Mouse (Mus musculus) spleen, postnatal 0 days (tissue): ENCODE data around the gene Gm15023. TPM values are rescaled to one million over a fixed set of nuclear protein-coding genes. Genes with fewer than 3 reads are reported as not detected.

Experiments
- polyA plus RNA-seq: library from polyadenylated mRNA; unstranded; fragments of >200 nt; fragmentation: Nextera tagmentation; extraction: Ambion mirVana; gene quantifications from 2 replicates; pipeline ENCODE4 v1.2.1, GENCODE M21; 2015

Gene Gm15023
- polyA plus RNA-seq, result not detected in 2 replicates

DNA sequence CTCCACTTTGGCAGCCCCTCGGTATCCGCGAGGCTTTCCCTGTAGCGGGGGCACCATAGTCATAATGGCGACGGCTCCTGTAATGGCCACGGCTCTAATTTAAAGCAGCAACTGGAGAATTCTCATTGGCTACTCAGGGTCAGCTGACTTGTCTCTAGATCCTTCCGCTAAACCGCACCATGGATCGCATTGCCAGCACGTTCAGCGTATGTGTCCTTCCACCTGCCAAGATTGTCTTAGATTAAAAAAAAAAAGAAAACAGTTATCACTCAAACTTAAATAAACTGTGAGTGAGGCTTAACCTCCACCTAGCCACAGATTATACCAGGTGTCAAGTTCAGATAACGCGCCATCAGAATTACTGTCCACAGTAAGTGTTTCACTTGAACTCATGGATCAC lies at the start of gene Gm15023:
TSS of gene Gm15023 (minus strand) at position 101 of the 400 bp plus-strand sequence.

DNA sequence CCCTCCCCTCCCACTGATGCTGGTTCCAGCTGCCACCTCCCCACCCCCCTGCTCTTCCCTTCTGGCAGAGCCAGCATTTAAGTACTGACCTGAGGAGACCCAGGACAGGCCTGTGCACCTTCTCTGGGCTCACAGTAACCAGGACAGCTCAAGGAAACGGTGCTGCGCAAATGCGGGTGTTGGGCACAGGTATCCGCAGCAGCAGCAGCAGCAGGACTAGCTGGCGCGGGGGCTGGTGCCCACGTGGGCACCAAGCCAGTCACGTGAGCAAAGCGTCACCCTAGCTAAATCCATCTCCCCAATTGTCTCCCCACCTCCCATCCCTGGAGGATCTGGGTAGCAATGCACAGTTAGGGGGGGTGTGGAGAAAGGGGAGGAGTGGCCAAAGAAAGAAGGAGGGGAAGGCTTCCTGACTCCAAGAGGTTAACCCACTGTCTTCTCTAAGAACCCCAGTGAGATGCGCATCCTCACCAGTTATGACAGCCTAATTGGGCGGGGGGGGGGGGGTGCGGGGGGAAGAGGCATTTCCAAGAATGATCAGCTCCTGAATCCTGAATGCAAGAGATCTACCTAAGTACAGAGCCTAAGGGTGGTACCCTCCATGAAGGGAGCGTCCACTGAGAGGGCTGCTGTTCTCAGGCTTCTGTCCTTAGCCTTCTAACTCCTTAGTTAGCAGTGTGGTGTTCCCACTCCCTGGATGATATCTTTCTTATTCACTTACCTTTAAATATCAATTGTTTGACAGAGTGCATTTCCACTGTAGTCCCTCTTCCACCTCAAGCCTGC lies 33.2 kb upstream of the Gm15023 start, which contains the start of gene Tceal6:
TSS of gene Tceal6 (minus strand) at position 252 of the 786 bp plus-strand sequence.

Other genes with a start within 250 kb of the Gm15023 start
- gene Nxf2, start 212.9 kb downstream of the Gm15023 start, polyA plus RNA-seq, result 0.32 TPM in 2 replicates
- 2.0 and 2.2 TPM in 2 replicates for gene Zmat1, start 168.4 kb downstream of the Gm15023 start, polyA plus RNA-seq
- gene Tceal6, start 33.1 kb upstream of the Gm15023 start, polyA plus RNA-seq, result not detected in 2 replicates
- not detected in 2 replicates for gene Pramel3, start 124.7 kb upstream of the Gm15023 start, polyA plus RNA-seq
- gene Gm5128, start 195.7 kb upstream of the Gm15023 start, polyA plus RNA-seq, result not detected in 2 replicates